Mouse (Mus musculus): Measurements from ENCODE around the gene Gm10721. TPM values are rescaled to one million over a fixed set of nuclear protein-coding genes. Genes with fewer than 3 reads are reported as not detected.
A peak's percentile ranks its signal among the peaks of the same experiment; 100 is the strongest.
"Not testable (repeated sequence)": the region's sequence is repeated elsewhere in the genome, so short reads cannot be mapped to it uniquely, and the experiment has no call there.

Gene Gm10721
- total RNA-seq (2014; fragmentation: Nextera tagmentation) = 0.80 TPM in 1 of 2 replicates, not detected in the other
- not detected in 2 replicates for total RNA-seq (2017)

DNA sequence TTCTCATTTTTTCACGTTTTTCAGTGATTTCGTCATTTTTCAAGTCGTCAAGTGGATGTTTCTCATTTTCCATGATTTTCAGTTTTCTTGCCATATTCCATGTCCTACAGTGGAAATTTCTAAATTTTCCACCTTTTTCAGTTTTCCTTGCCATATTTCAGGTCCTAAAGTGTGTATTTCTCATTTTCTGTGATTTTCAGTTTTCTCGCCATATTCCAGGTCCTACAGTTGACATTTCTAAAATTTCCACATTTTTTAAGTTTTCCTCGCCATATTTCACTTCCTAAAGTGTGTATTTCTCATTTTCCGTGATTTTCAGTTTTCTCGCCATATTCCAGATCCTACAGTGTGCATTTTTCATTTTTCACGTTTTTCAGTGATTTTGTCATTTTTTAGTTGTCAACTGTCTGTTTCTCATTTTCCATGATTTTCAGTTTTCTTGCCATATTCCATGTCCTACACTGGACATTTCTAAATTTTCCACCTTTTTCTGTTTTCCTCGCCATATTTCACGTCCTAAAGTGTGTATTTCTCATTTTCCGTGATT is at the start of gene Gm10721:
Gene Gm10721, plus strand, starts transcription at position 408 of the 547 bp plus-strand sequence.
- peak; percentile 34 for ATAC-seq (replicated peaks; ENCODE audit: poor library complexity, severe bottlenecking)

GRCm38 (mm10) chr9:3000445-3000972 is 12.4 kb upstream of the Gm10721 start, which contains the start of gene Gm10722:
TSS of gene Gm10722 (plus strand) at chr9:3000922.
- ATAC-seq (replicated peaks; ENCODE audit: poor library complexity, severe bottlenecking) = not testable (repeated sequence)

DNA sequence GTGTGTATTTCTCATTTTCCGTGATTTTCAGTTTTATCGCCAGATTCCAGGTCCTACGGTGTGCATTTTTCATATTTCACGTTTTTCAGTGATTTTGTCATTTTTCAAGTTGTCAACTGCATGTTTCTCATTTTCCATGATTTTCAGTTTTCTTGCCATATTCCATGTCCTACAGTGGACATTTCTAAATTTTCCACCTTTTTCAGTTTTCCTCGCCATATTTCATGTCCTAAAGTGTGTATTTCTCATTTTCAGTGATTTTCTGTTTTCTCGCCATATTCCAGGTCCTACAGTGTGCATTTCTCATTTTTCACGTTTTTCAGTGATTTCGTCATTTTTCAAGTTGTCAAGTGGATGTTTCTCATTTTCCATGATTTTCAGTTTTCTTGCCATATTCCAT is 11.9 kb upstream of the Gm10721 start:
- not testable (repeated sequence) for ATAC-seq (replicated peaks; ENCODE audit: poor library complexity, severe bottlenecking)

GRCm38 (mm10) chr9:3001948-3002659 is 10.8 kb upstream of the Gm10721 start:
- peak; percentile 41; the same call in 1 of the 2 replicates for ATAC-seq (replicated peaks; ENCODE audit: poor library complexity, severe bottlenecking)

DNA sequence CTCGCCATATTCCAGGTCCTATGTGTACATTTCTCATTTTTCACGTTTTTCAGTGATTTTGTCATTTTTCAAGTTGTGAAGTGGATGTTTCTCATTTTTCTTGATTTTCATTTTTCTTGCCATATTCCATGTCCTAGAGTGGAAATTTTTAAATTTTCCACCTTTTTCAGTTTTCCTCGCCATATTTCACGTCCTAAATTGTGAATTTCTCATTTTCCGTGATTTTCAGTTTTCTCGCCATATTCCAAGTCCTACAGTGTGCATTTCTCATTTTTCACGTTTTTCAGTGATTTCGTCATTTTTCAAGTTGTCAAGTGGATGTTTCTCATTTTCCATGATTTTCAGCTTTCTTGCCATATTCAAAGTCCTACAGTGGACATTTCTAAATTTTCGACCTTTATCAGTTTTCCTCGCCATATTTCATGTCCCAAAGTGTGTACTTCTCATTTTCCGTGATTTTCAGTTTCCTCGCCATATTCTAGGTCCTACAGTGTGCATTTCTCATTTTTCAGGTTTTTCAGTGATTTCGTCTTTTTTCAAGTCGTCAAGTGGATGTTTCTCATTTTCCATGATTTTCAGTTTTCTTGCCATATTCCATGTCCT is 10.0 kb upstream of the Gm10721 start, which contains the start of gene Gm11168:
Gene Gm11168, plus strand, starts transcription at position 553 of the 603 bp plus-strand sequence.
- ATAC-seq (replicated peaks; ENCODE audit: poor library complexity, severe bottlenecking) = not testable (repeated sequence)

GRCm38 (mm10) chr9:3006179-3006578 is 6.8 kb upstream of the Gm10721 start:
- peak; percentile 41 for ATAC-seq (replicated peaks; ENCODE audit: poor library complexity, severe bottlenecking)

DNA sequence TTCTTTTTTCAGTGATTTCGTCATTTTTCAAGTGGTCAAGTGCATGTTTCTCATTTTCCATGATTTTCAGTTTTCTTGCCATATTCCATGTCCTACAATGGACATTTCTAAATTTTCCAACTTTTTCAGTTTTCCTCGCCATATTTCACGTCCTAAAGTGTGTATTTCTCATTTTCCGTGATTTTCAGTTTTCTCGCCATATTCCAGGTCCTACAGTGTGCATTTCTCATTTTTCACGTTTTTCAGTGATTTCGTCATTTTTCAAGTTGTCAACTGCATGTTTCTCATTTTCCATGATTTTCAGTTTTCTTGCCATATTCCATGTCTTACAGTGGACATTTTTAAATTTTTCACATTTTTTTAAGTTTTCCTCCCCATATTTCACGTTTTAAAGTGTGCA is 6.3 kb upstream of the Gm10721 start:
- not testable (repeated sequence) for ATAC-seq (replicated peaks; ENCODE audit: poor library complexity, severe bottlenecking)

GRCm38 (mm10) chr9:3007272-3007671 is 5.7 kb upstream of the Gm10721 start:
- 0 out of 2 replicates have a peak, but pooled peaks have one; percentile 16 for ATAC-seq (replicated peaks; ENCODE audit: poor library complexity, severe bottlenecking)

GRCm38 (mm10) chr9:3009331-3009730 is 3.6 kb upstream of the Gm10721 start:
- peak; percentile 21 for ATAC-seq (replicated peaks; ENCODE audit: poor library complexity, severe bottlenecking)

DNA sequence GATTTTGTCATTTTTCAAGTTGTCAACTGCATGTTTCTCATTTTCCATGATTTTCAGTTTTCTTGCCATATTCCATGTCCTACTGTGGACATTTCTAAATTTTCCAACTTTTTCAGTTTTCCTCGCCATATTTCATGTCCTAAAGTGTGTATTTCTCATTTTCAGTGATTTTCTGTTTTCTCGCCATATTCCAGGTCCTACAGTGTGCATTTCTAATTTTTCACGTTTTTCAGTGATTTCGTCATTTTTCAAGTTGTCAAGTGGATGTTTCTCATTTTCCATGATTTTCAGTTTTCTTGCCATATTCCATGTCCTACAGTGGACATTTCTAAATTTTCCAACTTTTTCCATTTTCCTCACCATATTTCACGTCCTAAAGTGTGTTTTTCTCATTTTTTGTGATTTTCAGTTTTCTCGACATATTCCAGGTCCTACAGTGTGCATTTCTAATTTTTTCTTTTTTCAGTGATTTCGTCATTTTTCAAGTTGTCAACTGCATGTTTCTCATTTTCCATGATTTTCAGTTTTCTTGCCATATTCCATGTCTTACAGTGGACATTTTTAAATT is 802 bp upstream of the Gm10721 start:
- ATAC-seq (replicated peaks; ENCODE audit: poor library complexity, severe bottlenecking) = peak; percentile 43

GRCm38 (mm10) chr9:3015354-3015753 is 2.4 kb downstream of the Gm10721 start, which contains the start of gene Gm10720:
TSS of gene Gm10720 (plus strand) at chr9:3015654.
- ATAC-seq (replicated peaks; ENCODE audit: poor library complexity, severe bottlenecking) = not testable (repeated sequence)

GRCm38 (mm10) chr9:3015896-3016295 is 3.0 kb downstream of the Gm10721 start:
- ATAC-seq (replicated peaks; ENCODE audit: poor library complexity, severe bottlenecking) = not testable (repeated sequence)

- not testable (repeated sequence) for ATAC-seq (replicated peaks; ENCODE audit: poor library complexity, severe bottlenecking)
Measured at GRCm38 (mm10) chr9:3017108-3017507, 4.2 kb downstream of the Gm10721 start, which contains the start of gene Gm10719. TSS of gene Gm10719 (plus strand) at chr9:3017408.

- ATAC-seq (replicated peaks; ENCODE audit: poor library complexity, severe bottlenecking) = not testable (repeated sequence)
Measured at GRCm38 (mm10) chr9:3018944-3019343, 6.0 kb downstream of the Gm10721 start.

GRCm38 (mm10) chr9:3019835-3020727 is 7.1 kb downstream of the Gm10721 start:
- peak; percentile 47 for ATAC-seq (replicated peaks; ENCODE audit: poor library complexity, severe bottlenecking)

DNA sequence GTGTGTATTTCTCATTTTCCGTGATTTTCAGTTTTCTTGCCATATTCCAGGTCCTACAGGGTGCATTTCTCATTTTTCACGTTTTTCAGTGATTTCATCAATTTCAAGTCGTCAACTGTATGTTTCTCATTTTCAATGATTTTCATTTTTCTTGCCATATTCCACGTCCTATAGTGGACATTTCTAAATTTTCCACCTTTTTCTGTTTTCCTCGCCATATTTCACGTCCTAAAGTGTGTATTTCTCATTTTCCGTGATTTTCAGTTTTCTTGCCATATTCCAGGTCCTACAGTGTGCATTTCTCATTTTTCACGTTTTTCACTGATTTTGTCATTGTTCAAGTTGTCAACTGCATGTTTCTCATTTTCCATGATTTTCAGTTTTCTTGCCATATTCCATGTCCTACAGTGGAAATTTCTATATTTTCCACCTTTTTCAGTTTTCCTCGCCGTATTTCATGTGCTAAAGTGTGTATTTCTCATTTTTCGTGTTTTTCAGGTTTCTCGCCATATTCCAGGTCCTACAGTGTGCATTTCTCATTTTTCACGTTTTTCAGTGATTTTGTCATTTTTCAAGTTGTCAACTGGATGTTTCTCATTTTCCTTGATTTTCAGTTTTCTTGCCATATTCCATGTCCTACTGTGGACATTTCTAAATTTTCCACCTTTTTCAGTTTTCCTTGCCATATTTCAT is 9.5 kb downstream of the Gm10721 start:
- not testable (repeated sequence) for ATAC-seq (replicated peaks; ENCODE audit: poor library complexity, severe bottlenecking)

GRCm38 (mm10) chr9:3023312-3023984 is 10.5 kb downstream of the Gm10721 start, which contains the start of gene Gm10718:
TSS of gene Gm10718 (plus strand) at chr9:3023547.
- not testable (repeated sequence) for ATAC-seq (replicated peaks; ENCODE audit: poor library complexity, severe bottlenecking)
